Mouse (Mus musculus): ENCODE measurements at regions not wholly inside any gene's neighbourhood (a gene's known extent, or its start where the extent isn't known, plus 50 kb on each side); places are given as distances from the start of the nearest gene placed in this dataset.

DNA sequence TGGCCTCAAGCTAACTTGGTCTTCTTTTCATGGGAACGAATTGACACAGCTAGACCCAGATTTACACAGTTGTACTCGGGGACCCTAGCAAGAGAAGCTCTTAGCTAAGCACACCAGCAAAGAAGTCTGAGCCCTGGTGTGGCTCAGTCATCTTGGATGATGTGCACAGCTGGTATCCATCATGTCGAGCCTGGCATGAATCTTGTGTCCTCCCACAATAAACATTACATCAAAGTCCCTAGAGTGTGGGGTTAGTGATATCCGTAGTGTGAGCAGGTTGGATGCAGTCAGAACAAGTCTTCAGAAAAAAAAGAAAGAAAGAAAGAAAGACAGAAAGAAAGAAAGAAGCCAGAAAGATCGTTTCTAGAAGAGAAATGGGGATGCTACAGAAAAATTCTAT, 52.1 kb upstream of the Hmcn1 start:
- DNase-seq (ENCODE audit: low read depth, low spot score) = no peak

DNA sequence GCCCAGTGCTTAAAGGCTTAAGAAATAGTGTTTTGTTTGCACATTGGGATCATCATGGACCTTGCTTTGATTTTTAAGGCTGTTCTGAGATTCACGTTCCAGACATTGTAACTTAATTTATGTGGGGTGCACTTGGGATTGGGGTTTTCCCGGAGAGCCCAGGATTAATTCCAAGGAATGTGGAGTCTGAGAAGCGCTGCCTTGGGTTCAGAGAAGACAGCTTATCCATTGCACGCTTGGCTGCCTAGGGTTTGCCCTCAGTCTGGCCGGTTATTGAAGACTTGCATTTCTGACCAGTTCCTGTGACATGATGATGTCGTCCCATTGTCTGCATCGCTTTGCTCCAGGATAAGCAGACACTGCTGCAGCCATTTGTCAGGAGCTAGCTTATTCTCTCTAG, 53.4 kb upstream of the Hmcn1 start:
- no peak for DNase-seq (ENCODE audit: low read depth, low spot score)

DNA sequence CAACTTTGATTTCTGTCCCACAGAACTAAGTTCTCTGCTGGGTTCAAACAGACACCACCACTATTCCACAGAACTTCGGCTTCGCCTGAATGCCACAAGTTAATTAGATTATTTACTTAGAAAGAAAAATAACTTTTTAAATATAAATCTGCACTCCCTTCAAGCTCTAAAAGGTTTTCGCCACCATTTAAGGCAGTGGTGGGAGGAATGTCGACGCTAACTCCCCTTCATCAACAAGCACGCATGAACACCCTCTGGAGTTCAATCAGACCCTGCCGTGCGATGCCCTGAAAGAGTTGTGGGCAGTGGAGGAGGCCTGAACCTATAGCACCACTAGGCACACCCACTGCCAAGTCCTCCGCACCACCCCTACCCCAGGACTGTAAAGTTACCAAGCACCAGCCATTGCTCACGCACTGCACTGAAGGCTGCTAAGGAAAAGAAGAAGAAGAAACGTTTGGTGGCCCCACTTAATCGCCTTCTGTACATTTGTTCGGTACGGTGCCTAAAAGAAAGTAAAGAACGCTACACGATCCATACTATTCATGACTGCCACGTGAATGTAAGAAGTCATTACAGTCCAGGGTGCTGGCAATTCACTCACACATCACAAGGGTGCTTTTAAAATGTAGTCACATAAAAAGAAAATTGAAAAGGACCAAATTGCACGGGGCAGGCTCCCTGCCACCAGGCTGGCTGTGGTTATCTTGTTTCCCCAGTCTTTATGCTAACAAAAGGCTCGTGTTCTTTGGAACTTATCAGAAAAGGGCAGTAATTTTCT, 56.7 kb upstream of the Hmcn1 start:
- DNase-seq (ENCODE audit: low read depth, low spot score) = no peak

DNA sequence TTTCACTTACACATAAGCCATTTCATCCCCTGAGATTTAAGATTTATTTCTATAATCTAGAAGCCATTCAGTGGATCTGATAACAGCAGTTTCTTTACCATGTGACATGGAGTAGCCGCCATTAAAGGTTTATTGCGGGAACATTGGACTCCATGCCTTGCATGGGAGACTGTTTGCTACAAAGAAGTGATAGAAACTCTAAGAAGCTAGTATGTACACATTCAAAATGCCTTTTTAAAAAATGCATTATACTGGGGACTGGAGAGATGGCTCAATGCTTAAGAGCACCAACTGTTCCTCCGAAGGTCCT, 57.2 kb upstream of the Hmcn1 start:
- no peak for DNase-seq (ENCODE audit: low read depth, low spot score)

DNA sequence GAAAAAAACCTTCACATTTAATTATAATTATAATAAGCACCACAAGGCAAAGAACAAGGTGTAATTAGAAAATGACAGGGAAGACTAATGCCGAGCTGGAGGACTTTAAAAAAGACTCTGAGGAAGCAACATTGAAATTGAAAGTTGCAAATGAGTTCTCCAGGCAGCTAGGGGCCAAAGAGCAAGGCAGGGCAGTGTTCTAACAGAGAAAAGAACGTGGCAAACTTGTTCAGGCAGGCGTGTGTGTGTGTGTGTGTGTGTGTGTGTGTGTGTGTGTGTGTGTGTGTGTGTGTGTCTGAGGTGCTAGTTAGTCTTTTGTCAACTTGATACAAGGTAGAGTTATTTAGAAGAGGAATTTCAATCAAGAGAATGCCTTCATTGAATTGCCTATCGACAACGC, 60.0 kb upstream of the Hmcn1 start:
- no peak for DNase-seq (ENCODE audit: low read depth, low spot score)

DNA sequence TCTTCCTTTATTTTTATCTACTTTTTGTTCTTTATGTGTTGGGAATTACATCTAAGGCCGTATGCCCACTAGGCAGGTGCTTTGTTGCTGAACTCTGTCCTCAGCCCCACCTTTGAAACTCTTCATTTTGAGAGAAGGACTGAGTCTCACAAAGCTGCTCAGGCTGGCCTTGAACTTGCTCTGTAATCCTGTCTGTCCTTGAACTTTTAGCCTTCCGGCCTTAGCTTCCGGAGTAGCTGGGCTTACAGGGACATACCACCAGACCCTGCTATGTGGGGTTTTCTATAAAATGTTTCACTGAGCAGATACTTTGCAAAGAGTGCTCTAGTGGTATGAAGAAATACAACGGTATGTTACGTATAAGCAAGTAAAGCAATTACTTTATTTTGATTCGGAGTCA, 62.2 kb upstream of the Hmcn1 start:
- no peak for DNase-seq (ENCODE audit: low read depth, low spot score)

DNA sequence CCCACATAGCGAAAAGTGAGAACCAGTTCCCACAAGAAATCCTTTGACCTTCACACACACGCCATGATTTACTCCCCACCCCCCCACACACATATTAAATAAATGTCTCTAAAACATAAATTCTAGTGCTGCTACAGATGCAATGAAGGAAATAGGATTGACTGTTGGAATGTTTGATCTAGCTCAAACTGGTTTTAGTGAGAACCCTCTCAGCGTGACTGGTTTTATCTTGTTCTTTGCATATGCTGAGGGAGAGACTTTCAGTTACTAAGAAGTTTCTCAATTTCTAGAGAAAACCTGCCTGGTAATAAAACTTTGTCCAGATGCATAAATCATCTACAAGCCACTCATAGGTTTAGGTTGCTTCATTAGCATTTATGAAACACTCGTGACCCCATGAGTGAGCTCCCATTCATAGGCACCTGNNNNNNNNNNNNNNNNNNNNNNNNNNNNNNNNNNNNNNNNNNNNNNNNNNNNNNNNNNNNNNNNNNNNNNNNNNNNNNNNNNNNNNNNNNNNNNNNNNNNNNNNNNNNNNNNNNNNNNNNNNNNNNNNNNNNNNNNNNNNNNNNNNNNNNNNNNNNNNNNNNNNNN, 66.4 kb upstream of the Hmcn1 start:
- DNase-seq (ENCODE audit: low read depth, low spot score) = no peak

DNA sequence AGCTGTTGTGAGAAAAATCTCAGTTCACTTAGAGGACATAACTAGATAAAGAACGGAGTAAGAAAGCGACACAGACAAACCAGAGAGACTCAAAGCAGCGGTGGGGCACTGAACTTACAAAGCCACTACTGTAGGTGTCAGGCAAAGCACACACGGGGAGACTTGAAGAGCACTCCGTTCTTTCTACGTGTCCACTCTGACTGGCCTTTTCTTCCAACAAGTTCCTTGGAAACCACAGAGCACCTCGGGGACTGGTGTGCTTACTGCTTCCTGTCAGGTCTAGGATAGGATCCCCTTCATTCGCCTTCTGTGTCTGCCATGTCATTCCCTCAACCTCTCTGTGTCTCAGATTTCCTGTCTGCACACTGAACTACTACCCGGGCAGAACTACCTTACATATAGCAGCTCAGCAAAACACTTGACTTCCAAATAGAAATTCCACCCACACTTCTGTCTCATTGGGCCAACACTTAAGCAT, 71.9 kb upstream of the Hmcn1 start:
- DNase-seq (ENCODE audit: low read depth, low spot score) = no peak

DNA sequence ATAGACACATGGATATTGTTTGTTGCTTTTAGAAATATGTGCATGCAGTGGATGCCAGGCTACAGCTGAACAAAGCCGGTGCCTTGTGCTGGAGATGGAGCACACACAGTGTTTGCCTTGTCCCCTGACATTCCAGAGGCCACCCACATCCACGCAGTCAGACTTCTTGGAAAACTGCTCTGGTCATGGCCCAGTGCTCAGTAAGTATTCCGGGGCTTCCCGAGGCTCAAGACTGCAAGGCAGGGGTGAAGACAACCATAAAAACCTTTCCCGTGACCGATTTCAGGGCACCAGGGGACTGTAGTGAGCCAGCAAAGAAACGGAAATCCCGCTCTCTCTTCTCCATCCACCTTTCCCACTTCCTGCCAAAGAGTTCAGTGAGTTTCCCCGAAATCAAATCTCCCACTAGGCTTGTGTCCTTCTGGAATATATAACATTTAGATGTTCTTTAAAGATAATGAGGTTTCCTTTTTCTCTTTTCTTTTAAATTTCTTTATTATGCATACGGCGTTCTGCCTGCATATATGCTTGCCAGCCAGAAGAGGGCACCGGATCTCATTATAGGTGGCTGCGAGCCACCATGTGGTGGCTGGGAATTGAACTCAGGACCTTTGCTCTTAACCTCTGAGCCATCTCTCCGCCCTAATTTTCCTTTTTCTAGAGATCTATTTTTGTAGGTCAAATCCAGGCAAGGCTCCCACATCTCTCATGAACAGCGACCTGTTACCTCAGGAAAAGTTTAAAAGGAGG, 73.3 kb upstream of the Hmcn1 start:
- DNase-seq (ENCODE audit: low read depth, low spot score) = no peak

DNA sequence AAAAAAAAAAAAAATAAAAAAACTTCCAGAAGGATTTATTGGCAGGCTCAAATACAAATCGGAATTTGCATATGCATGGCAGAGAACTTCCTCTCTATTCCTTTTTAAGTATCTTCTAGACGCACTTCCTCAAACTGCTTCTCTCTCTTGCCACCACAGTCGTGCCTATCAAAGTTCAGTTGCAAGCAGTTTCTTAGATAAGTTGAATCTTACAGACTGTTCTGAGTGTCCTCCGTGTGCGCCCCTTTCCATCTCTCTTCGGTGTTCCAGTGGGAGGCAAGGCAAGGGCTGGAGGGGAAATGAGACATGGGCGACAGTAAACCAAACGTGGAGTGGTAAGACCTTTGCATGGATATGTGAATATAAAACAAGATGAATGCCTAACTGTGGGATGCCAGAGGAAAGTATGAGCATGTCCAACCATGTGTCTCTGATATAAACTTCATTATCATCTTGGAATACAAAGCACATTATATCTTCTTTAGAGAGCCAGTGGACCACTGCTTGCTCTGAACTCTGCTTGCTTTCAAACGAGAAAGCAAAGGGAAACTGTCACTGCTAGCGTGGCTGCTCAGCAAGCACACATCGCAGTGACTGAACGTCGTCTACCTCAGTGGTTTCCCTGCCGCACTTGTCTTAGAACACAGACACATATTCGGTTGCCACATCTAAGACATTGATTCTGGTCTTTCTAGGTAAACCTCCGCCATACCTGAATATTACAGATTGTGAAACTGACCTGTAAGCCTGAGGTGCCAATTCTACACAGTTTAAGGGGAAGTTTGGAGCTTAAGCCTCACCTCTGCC, 81.5 kb upstream of the Hmcn1 start:
- DNase-seq (ENCODE audit: low read depth, low spot score) = peak; percentile 47

DNA sequence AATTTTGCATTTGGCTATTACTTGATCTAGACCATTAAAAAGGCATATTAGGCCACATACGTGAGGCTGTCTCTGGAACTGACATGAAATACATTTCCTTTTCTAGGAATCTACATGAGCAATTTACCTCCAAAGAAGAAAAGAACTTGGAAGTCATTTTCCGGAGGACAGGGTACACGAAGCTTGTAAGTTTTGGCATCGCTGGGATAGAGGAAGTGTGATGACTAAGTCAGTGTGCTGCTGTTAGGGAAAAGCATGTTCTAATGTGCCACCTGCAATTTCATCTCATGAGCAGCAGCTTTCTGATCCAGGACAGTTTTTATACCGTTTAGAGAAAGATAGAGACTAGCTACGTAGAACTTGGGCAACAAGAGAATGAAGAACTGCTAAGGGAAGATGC, 82.3 kb upstream of the Hmcn1 start:
- DNase-seq (ENCODE audit: low read depth, low spot score) = no peak

DNA sequence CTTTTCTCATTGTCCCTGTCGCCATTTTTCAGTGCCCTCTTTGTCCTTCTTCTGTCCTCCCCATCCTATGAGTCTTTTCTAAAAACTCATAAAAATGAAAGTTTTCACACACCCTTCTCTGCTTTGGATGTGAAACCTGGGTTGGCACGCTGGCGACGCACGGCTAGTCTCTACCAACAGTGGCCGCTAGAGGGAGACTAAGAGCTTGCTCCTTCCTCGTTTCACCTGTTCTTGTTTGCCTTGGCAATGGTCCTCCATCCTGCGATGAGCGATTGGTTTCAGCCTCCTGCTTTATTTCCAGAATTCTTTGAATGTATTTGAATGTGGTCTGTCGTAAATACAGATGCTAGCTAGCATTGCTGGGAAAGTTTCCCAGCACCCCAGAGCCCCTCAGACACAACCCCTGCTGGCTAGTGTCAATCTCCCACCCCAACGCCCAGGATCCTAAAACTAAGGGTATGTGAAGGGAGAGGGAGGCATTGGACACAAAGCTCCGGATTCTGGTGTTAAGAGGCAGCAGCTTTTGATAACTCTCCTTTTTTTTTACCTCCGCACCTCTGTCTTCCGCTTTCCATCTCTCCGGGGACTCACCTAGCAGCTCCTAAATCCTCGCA, 85.8 kb upstream of the Hmcn1 start:
- peak; percentile 86 for DNase-seq (ENCODE audit: low read depth, low spot score)

DNA sequence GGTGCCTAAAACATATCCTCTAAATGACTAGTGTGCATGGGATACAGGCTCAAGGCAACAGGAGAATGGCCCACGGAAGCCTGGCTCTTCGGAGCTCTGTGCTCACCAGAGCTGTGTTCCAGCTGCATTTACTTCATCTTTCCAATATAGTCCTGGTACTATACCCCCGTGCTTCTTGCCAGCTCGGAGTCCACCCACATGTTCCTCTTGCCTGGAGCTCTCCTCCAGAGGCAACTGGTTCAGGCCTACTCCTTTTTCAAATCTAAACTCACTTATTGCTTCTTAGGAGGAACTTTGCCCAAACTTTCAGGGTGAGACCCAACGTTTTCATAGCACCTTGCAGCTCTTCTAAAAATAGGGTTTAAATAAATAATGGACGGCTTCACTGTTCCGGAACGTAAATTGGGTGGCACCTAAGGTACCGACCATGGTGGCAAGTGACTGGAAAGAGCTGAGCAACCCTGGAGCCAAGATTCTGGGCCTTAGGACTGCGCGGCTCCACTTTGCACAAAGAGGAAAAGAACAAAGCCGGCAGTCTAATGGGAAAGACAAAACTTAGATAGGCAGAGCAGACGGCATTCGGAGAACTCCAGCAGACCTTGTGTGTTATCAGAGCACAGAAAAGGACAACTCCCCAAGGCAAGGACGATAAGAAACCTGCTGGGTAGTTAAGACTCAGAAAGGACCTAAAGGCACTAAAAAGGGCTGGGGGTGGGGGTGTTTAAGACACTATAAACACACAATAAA, 86.6 kb upstream of the Hmcn1 start:
- DNase-seq (ENCODE audit: low read depth, low spot score) = no peak

DNA sequence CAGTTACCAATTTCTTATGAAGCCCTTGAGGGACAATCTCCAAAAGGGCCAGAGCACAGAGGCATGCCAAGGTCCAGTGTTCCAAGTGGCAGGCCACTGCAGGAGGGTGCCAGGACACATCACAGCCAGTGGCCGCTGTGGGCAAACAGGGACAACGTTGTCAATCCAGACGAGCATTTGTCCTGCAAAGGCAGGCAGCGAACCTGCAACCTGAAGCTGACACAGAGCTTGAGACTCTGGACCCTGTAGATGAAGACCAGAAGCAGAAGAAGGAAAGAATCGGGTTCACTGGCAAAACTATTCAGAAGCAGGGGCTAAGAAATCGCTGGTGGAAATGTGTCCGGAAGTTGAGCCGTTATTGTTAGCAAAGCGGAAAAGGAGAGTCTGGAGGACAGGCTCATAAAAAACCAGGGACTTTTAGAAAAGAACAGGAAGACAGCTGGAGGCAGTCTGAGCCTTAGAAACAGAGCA, 87.3 kb upstream of the Hmcn1 start:
- no peak for DNase-seq (ENCODE audit: low read depth, low spot score)

DNA sequence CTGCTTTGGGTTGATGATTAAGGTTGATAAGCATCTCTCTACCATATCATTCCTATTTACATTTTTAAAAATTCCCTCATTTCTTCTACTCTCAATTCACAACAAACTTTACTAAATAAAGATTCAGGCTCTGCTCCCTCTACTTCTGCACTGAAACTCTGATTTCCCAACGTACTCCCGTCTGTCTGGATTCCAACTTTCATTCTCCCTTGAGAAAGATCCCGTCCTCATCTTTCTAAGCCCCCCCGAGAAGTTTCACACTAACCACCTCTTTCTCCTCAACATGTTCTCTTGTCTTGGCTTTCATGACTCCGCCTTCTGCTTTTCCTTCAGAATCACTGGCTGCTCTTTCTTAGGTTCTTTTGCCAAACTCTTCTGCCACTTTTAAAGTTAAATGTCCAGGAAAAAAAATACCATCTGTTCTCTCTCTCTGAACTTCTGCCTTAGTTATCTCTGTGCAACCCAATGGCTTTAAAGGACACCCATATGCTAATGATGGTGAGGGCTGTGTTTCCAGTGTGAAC, 89.3 kb upstream of the Hmcn1 start:
- no peak for DNase-seq (ENCODE audit: low read depth, low spot score)

DNA sequence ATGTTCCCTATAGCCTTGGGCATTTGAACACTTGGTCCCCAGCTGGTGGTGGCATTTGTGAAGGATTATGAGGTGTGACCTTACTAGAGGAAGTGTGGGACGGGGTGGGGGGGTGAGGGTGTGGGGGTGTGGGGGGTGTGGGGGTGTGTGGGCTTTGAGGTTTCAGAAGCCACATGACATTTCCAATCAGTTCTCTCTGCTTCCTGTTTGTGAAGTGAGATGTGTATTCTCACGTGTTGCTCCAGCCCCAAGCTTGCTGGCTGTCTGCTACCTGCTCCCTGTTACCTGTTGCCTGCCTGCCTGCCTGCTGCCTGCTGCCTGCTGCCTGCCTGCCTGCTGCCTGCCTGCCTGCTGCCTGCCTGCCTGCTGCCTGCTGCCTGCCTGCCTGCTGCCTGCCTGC, 90.6 kb upstream of the Hmcn1 start:
- peak; percentile 38 for DNase-seq (ENCODE audit: low read depth, low spot score)

DNA sequence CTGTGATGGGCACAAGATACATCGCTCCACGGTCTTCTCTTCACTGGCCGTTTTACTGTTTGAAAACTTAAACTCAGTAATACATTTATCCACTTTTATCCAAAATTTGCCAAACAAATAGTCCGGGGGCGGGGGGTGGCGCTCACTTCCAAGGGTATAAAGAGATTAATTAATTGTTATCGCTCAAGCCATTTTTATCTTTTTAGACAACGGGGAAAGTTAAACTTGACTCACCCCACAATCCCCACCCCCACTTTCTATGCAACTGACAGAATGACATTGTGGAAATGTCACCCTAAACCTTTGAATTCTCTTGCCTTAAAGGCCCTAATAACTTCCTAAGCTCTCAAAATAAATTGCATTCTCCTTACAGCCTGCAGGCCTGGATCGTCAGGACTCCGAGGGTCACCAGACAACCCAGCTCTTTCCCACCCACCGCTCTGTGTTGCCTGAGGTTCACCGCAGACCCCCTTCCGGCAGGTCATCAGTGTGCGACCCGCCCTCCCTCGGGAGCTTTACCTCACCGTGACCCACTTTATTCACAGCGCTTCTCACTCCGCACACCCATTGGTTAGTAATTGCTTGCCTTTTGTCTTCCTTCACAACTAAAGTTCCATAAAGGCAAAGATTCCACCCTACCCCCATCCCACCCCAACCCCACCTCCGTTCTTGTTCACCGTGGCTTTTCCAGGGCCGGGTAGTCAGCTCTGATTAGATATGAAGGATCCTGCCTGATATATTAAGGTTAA, 93.0 kb upstream of the Hmcn1 start:
- no peak for DNase-seq (ENCODE audit: low read depth, low spot score)

DNA sequence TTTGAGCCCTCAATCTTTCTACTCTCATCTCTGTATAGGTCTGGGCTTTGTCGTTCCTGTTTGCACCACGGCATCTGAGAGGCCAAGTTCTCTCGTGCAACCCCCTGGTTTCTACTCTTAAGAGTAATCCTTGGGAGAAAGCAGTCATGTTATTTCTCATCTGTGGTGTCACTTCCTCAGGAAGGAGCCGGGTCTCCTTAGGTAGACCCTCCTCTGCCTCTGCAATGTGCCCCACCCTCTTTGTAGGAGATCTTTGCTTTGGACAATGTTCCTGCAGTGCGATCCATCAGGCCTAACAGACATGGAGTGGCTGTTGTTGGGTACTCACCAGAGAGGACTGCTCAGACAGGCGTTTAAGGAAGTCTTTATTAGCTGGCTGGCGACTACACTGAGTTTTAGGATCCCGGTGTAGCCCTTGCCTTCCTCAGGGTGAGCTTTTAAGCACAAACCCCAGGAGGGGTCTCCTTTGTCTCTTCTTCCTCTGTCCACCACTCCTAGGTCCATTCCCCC, 94.0 kb upstream of the Hmcn1 start:
- DNase-seq (ENCODE audit: low read depth, low spot score) = no peak

DNA sequence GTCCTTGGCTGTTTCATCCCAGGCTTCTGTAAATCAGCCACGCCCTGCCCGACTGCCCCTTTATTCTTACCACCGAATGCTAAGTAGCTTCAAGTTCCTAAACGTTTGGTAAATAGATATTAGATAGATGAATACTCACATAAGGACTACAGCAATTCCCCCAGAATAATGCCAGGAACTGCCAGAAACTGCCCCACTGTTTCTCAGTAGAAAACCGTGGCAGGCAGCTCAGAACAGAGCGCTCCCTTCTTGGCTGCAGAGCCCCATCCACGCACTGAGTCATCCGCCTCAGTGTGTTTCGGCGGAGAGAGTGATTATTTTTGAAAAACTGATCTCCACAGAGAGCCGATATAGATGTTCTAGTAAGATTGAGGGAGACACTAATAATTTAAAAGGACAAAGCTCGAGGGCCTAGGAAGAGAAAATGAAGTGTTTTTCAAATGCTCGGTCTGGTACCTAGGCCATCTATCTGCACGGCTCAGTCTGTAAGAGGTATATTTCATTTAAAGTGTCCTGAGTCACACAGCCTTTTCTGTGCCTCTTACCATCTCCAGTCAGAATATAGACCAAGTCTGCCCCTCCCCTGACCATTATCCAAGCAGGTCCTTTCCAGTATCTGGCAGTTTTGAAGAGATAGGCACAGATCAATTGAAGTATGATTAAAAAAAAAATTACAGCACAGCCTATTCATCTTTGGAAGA, 94.4 kb upstream of the Gm47985 start:
- DNase-seq (ENCODE audit: low read depth, low spot score) = no peak
